Mouse (Mus musculus) limb, embryonic 15.5 days (tissue): Measurements from ENCODE around the gene Armcx5. TPM values are rescaled to one million over a fixed set of nuclear protein-coding genes. Genes with fewer than 3 reads are reported as not detected.
"Not testable (repeated sequence)": the region's sequence is repeated elsewhere in the genome, so short reads cannot be mapped to it uniquely, and the experiment has no call there.

ENCODE experiments used
- ATAC-seq: fragments of 200-750 bp; cut with Nextera tagmentation; 2 replicates; pipeline ENCODE4 v1.8.0; 2017; ENCODE audit warnings: low read depth, moderate TSS enrichment; ENCODE audit not compliant: insufficient number of reproducible peaks, low FRiP score, low TSS enrichment
- H3K27ac ChIP-seq: fragments of 300-500 bp; sonication (generic); 2 replicates; pipeline ENCODE4 v1.5.1; 2015; ENCODE audit warnings: moderate library complexity, mild to moderate bottlenecking, inconsistent platforms
- H3K27me3 ChIP-seq: fragments of 300-500 bp; sonication (generic); 2 replicates; pipeline ENCODE4 v1.6.1; 2015; ENCODE audit warnings: inconsistent platforms
- H3K36me3 ChIP-seq: fragments of 300-500 bp; sonication (generic); 2 replicates; pipeline ENCODE4 v1.6.1; 2015; ENCODE audit warnings: inconsistent platforms
- H3K4me1 ChIP-seq: fragments of 300-500 bp; sonication (generic); 2 replicates; pipeline ENCODE4 v1.6.1; 2015; ENCODE audit warnings: inconsistent platforms
- H3K4me2 ChIP-seq: fragments of 300-500 bp; sonication (generic); 2 replicates; pipeline ENCODE4 v1.6.1; 2015; ENCODE audit warnings: mild to moderate bottlenecking, inconsistent platforms
- H3K4me3 ChIP-seq: fragments of 300-500 bp; sonication (generic); 2 replicates; pipeline ENCODE4 v1.5.1; 2015; ENCODE audit warnings: mild to moderate bottlenecking, inconsistent platforms
- H3K9ac ChIP-seq: fragments of 300-500 bp; sonication (generic); 2 replicates; pipeline ENCODE4 v1.6.1; 2015; ENCODE audit warnings: inconsistent platforms
- H3K9me3 ChIP-seq: fragments of 300-500 bp; sonication (generic); 2 replicates; pipeline ENCODE4 v1.6.1; 2016; ENCODE audit warnings: inconsistent platforms
- WGBS: fragments of 180-500 bp; shearing (Covaris S2); methylation state at CpG from one replicate; pipeline ENCODE4 v1.1.7; 2015; 5-methylcytosine and 5-hydroxymethylcytosine counted together
- microRNA counts: library from miRNA; unstranded; fragments of <30 nt; microRNA quantifications from one replicate; lab custom pipeline; 2016
- microRNA-seq: library from miRNA; unstranded; fragments of <30 nt; microRNA quantifications from one replicate; pipeline ENCODE4, GENCODE M21; 2016
- polyA plus RNA-seq: library from polyadenylated mRNA; unstranded; fragments of >200 nt; fragmentation: Nextera tagmentation; extraction: Ambion mirVana; gene quantifications from 2 replicates; pipeline ENCODE4 v1.2.1, GENCODE M21; 2015

Gene Armcx5
- polyA plus RNA-seq, 1 experiment from 2014 or later: 10.4 TPM

- WGBS: 72% methylated on average over 2 of the region's 2 CpGs
- H3K9me3 ChIP-seq: no peaks in the 10 kb centered on the region
- no peak overlapping the region for H3K4me3 ChIP-seq
- no peak for ATAC-seq
- H3K27me3 ChIP-seq: no peaks in the 10 kb centered on the region
- no peak overlapping the region for H3K4me2 ChIP-seq
- H3K4me1 ChIP-seq: no peaks in the 10 kb centered on the region
- H3K27ac ChIP-seq: no peak overlapping the region
- H3K36me3 ChIP-seq: no peaks in the 10 kb centered on the region
- no peak overlapping the region for H3K9ac ChIP-seq
Measured at GRCm38 (mm10) chrX:135768565-135768964, 26.0 kb downstream of the Armcx5 start.

- Histone ChIP-seq H3K9me3 (no peaks in the 10 kb centered on the region), H3K4me2 (no peak overlapping the region), H3K4me1 (no peaks in the 10 kb centered on the region), H3K4me3 (no peak overlapping the region), H3K27me3 (no peaks in the 10 kb centered on the region), H3K27ac (no peak overlapping the region), H3K36me3 (no peaks in the 10 kb centered on the region), H3K9ac (no peak overlapping the region)
- no peak for ATAC-seq
Measured at GRCm38 (mm10) chrX:135791536-135791935, 49.0 kb downstream of the Armcx5 start.

- no peak for ATAC-seq
- Histone ChIP-seq H3K4me2 (no peak overlapping the region), H3K9ac (no peak overlapping the region), H3K27ac (peak overlapping the region; percentile 67), H3K9me3 (no peaks in the 10 kb centered on the region), H3K4me3 (no peak overlapping the region), H3K4me1 (no peaks in the 10 kb centered on the region), H3K27me3 (no peaks in the 10 kb centered on the region), H3K36me3 (no peaks in the 10 kb centered on the region)
- WGBS: 55% methylated on average over 6 of the region's 6 CpGs
Measured at GRCm38 (mm10) chrX:135792326-135792725, 49.8 kb downstream of the Armcx5 start.

GRCm38 (mm10) chrX:135795591-135796304, 53.2 kb downstream of the Armcx5 start:
- peak overlapping the region; percentile 39; the same call in 1 of the 2 replicates for H3K9ac ChIP-seq

GRCm38 (mm10) chrX:135796305-135797211, 54.0 kb downstream of the Armcx5 start:
- ATAC-seq: peak; percentile 48; the same call in 1 of the 2 replicates
- H3K36me3 ChIP-seq, H3K27me3 ChIP-seq, H3K9me3 ChIP-seq, H3K4me1 ChIP-seq: not testable (repeated sequence)
- Histone ChIP-seq H3K27ac (0 out of 2 replicates have a peak overlapping the region, but pooled peaks have one; percentile 47), H3K9ac (peak overlapping the region; percentile 39), H3K4me2 (peak overlapping the region; percentile 49), H3K4me3 (peak overlapping the region; percentile 54)
- 24% methylated on average over 26 of the region's 26 CpGs for WGBS

More at GRCm38 (mm10) chrX:135795591-135796304, 53.2 kb downstream of the Armcx5 start:
- 20% methylated on average over 23 of the region's 27 CpGs for WGBS
- H3K4me1 ChIP-seq, H3K9me3 ChIP-seq, H3K27me3 ChIP-seq, H3K36me3 ChIP-seq: not testable (repeated sequence)
- H3K27ac ChIP-seq: peak overlapping the region; percentile 47; the same call in 1 of the 2 replicates
- peak overlapping the region; percentile 54 for H3K4me3 ChIP-seq
- peak; percentile 90 for ATAC-seq
- peak overlapping the region; percentile 49 for H3K4me2 ChIP-seq

MicroRNAs encoded within 50 kb of the gene (microRNA counts, 519-probe panel; counts per million panel counts)
- not detected for microRNA mmu-miR-1970 (lab: Ali Mortazavi, UCI)

Small RNA genes within 50 kb of the gene (microRNA-seq; reads per million reads assigned to microRNA genes)
- gene Mir1970 (not detected), gene Mir7646 (not detected)

Other genes with a start within 250 kb of the Armcx5 start
- gene AV320801, start 248.1 kb upstream of the Armcx5 start, polyA plus RNA-seq: not detected in 2 replicates
- 0.27 and 0.53 TPM in 2 replicates for gene Nxf7, start 144.0 kb upstream of the Armcx5 start, polyA plus RNA-seq
- 0.14 and 0.45 TPM in 2 replicates for gene Prame, start 115.0 kb upstream of the Armcx5 start, polyA plus RNA-seq
- 0.10 TPM in 1 of 2 replicates, not detected in the other for gene Tcp11x2, start 48.9 kb upstream of the Armcx5 start, polyA plus RNA-seq
- 0.99 and 1.5 TPM in 2 replicates for gene Tmsb15a, start 17.5 kb upstream of the Armcx5 start, polyA plus RNA-seq
- gene Gprasp1, start within 50 bp of the Armcx5 start, polyA plus RNA-seq: 45.6 and 46.1 TPM in 2 replicates
- 46.9 and 48.6 TPM in 2 replicates for gene Bhlhb9, start 54.9 kb downstream of the Armcx5 start, polyA plus RNA-seq
- 37.8 and 38.8 TPM in 2 replicates for gene Gprasp2, start 96.3 kb downstream of the Armcx5 start, polyA plus RNA-seq